Mouse (Mus musculus) monocyte, adult 2 months (primary cell): ENCODE results near the gene Eef1akmt3.
"Not testable (repeated sequence)": the region's sequence is repeated elsewhere in the genome, so short reads cannot be mapped to it uniquely, and the experiment has no call there.

ENCODE experiments used
- DNase-seq, 2 experiments: peaks; one replicate each; pipeline ENCODE4 v3.0.0; 2022; ENCODE audit warnings: low spot score in 2 of 2, low read depth in 1 of 2

The Eef1akmt3 gene

GRCm38 (mm10) chr10:127070190-127071121 lies 29.1 kb upstream of the Eef1akmt3 start, which contains the start of gene Tspan31:
TSS of gene Tspan31 (minus strand) at chr10:127070264.
- DNase-seq: peak; percentile 59 to 68

GRCm38 (mm10) chr10:127069281-127070189 lies 28.2 kb upstream of the Eef1akmt3 start:
- DNase-seq: no peak

DNA sequence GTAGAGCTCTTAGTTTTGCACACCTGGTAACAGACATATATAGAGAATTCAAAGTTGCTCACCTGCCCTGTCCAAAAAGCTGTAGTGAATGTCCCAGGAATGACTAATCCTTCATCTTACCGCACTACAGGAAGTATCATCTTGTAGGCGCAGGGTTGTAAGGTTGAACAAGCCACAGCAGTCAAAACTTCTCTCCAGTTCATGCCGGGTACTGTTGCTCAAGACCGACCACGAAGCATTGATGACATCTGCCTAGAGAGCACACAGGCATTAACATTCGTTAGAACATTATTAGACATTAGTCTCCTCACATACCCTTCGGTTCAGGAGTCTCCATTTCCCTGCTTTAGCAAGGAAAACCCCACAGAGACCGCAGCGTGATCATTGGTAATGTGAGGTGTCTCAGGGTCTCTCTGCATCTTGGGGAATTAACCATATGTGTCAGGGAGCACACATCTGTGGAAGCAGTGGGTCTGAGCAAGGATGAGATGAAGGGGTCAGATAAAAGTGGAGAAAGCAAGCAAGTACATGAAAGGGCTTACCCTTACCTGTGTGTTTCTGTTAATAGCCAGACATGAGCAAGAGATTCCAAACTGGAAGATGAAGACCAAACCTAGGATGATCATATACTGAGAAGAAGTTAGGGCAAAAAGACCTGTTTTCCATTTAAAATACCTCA lies 27.2 kb upstream of the Eef1akmt3 start:
- no peak for DNase-seq

- DNase-seq: no peak
These were observed 25.3 kb upstream of the Eef1akmt3 start for GRCm38 (mm10) chr10:127066519-127067018.

DNA sequence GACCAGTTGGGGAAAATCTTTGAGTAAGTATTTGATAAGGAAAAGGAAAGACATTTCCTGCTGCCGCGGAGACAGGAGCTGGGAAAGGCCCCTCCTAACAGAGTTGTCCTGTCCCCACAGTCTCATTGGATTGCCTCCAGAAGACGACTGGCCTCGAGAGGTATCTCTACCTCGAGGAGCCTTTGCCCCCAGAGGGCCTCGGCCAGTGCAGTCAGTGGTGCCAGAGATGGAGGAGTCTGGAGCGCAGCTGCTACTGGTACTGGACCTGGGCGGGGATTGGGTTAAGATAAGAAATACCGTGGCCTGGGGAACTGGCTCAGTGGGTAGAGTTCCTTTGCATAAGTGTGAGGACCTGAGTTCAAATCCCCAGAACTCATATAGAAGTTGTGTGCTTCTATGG lies 24.7 kb upstream of the Eef1akmt3 start:
- DNase-seq: no peak

GRCm38 (mm10) chr10:127063913-127064870 lies 22.9 kb upstream of the Eef1akmt3 start:
- DNase-seq: no peak

- DNase-seq: peak; percentile 93
These were observed 22.0 kb upstream of the Eef1akmt3 start, which contains the start of gene Cdk4 for GRCm38 (mm10) chr10:127063239-127063872. TSS of gene Cdk4 (plus strand) at chr10:127063534.

DNA sequence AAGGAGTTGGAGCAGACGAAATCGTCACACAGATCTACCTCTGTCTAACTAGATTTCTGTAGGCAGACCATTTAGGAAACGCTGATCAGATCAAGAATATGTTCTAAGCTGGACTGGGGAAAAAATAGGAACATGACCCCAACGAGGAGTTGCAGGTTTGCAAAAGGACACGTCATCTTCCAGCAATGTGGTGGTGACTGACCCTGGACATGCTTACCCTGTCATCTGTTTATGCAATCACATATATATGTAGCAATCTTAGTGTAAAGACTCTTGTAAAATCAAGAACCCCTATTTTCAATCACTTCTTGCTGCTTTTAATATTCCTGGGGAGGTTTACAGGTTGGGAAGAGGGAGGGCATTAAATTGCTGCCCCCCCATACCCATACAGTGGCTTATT lies 21.2 kb upstream of the Eef1akmt3 start:
- no peak for DNase-seq

DNA sequence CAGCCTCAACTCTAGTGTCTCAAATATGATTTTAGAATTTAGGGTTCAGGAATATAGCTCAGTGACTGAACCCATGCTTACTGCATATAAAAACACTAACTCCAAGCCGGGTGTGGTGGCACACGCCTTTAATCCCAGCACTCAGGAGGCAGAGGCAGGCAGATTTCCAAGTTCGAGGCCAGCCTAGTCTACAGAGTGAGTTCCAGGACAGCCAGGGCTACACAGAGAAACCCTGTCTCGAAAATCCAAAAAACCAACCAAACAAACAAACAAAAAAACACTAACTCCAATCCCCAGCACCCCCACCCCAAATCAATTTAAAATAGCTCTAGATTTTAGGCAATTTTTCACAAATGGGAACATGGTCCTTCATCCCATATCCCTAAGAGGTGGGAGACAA lies 20.8 kb upstream of the Eef1akmt3 start:
- not testable (repeated sequence) for DNase-seq

GRCm38 (mm10) chr10:127061513-127061912 lies 20.2 kb upstream of the Eef1akmt3 start:
- DNase-seq: no peak

- no peak for DNase-seq
These were observed 19.8 kb upstream of the Eef1akmt3 start for GRCm38 (mm10) chr10:127061085-127061484.

DNA sequence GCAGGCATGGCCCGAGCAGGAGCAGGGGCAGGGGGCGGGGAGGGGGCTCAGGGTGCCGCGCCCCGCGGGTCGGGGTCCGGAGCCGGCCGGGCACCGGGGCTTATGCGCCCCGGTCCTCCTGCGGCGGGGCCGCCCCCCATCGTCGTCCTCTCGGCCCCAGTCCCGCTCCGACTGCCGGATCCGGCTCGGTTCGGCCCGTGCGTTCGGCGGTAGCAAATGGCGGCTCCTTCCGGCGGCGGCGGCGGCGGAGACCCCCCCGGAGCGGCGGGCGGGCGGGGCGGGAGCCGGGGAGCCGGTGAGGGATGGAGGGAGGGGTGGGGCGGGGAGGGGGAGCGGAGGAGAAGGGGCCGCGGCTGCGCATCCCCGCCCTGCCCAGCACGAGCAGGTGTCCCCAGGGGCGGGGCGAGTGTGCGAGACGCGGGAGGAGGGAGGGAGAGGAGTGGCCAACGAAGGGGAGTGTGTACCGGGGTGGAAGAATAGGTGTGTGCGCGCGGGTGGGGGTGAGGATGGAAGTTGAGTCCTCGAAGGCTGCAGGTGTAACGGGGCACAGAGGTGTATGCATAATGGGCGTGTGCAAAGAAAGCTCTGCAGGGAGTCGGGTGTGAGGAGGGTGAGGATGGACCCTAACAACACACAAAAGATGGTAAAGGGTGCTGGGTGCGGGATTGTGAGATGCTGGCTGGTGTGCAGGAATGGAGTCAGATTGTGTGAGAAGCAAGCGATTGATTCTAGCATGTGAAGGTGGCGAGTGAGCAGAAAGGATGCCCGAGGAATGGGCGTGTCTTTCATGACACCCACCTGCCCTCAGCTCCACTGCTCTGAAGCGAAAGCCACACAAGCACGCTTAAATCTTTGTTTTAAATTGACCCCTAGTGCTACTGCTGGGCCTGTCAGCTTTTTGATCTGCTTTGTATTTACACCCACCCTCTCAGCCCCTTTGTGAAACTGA lies 18.9 kb upstream of the Eef1akmt3 start, which contains the start of gene March9:
TSS of gene March9 (minus strand) at position 217 of the 949 bp plus-strand sequence.
- no peak for DNase-seq

- DNase-seq: no peak
These were observed 18.1 kb upstream of the Eef1akmt3 start for GRCm38 (mm10) chr10:127059174-127059967.

- no peak for DNase-seq
These were observed 17.4 kb upstream of the Eef1akmt3 start for GRCm38 (mm10) chr10:127058708-127059107.

GRCm38 (mm10) chr10:127058161-127058560 lies 16.8 kb upstream of the Eef1akmt3 start:
- DNase-seq: peak in 1 of 2 experiments; percentile 64

GRCm38 (mm10) chr10:127056490-127056889 lies 15.2 kb upstream of the Eef1akmt3 start:
- no peak for DNase-seq

DNA sequence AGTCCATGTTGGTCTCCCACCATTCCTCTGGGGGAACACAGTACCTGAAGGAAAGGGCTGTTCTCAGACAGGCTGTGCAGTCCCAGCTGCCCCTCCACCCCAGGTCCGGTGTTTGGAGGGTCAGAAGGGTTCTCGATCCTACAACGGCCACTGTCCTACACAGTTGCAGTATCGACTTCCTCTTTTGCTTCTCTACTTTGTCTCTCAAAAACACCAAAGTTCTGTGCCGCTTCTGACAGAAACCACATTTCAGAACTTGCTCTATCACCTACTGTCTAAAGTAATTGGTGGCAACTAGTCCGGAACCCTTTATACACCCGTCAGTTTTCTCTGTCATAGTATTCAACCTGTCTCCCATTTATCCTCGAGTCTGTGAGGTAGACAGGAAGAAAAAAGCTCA lies 14.1 kb upstream of the Eef1akmt3 start:
- DNase-seq: no peak
